Mouse (Mus musculus) cortical plate, adult 2 months (tissue): ENCODE measurements around the gene Bloc1s4.

Experiments used
- CTCF ChIP-seq: fragments of 200-500 bp; IDR thresholded peaks from 2 replicates; pipeline ENCODE4 v1.5.1; 2011; ENCODE audit warnings: mild to moderate bottlenecking, control low read depth, low read length; ENCODE audit not compliant: insufficient read depth; ENCODE audit errors: extremely low read depth
- POLR2A ChIP-seq: fragments of 200-500 bp; IDR thresholded peaks from 2 replicates; pipeline ENCODE4 v1.6.1; 2011; ENCODE audit warnings: mild to moderate bottlenecking, low read length, control low read depth; ENCODE audit not compliant: insufficient read depth; ENCODE audit errors: extremely low read depth

GRCm38 (mm10) chr5:36719601-36720000 is 28.8 kb downstream of the Bloc1s4 start:
- no peak for TF ChIP-seq POLR2A
- TF ChIP-seq CTCF = no peak
